Mouse (Mus musculus): ENCODE data around the gene Abhd6.

Gene Abhd6
- long read RNA-seq, experiment 1, transcript Abhd6-201 (9 exons, 1,401 nt), result minor isoform, 10 of 173 reads
- long read RNA-seq, experiment 1, transcript Abhd6-202 (9 exons, 2,226 nt), result major isoform, 121 of 173 reads
- long read RNA-seq, experiment 1, partial matches to known transcripts, result 21 of 173 reads
- long read RNA-seq, experiment 1, other reads (novel, unspliced or antisense), result 17 of 173 reads
- long read RNA-seq, experiment 2, transcript Abhd6-202 (9 exons, 2,226 nt), result major isoform, 132 of 165 reads
- long read RNA-seq, experiment 2, transcript Abhd6-203 (8 exons, 1,958 nt), result minor isoform, 6 of 165 reads
- long read RNA-seq, experiment 2, transcript Abhd6-201 (9 exons, 1,401 nt), result minor isoform, 6 of 165 reads
- long read RNA-seq, experiment 2, partial matches to known transcripts, result 12 of 165 reads
- long read RNA-seq, experiment 2, other reads (novel, unspliced or antisense), result 9 of 165 reads

GRCm38 (mm10) chr14:8002432-8003092, at the start of gene Abhd6:
Gene Abhd6, plus strand, starts transcription at chr14:8002902.
- intact Hi-C loops (cut with DNase I), result no loop called here

GRCm38 (mm10) chr14:7954071-7954471, 48.6 kb upstream of the Abhd6 start:
- intact Hi-C loops (cut with DNase I), result no loop called here

- intact Hi-C loops (cut with DNase I), result no loop called here
Measured at GRCm38 (mm10) chr14:7956427-7956826, 46.3 kb upstream of the Abhd6 start.

- intact Hi-C loops (cut with DNase I), result no loop called here
Measured at GRCm38 (mm10) chr14:7957049-7957448, 45.7 kb upstream of the Abhd6 start, which contains the start of gene Gm45521. Gene Gm45521, plus strand, starts transcription at chr14:7957288.

- intact Hi-C loops (cut with DNase I), result loop anchor here (10.0 kb wide), 1 partner anchor 84 kb away; no protein-coding TSS in a partner anchor
Measured at GRCm38 (mm10) chr14:7960616-7961015, 42.1 kb upstream of the Abhd6 start.

GRCm38 (mm10) chr14:7961714-7962113, 41.0 kb upstream of the Abhd6 start:
- intact Hi-C loops (cut with DNase I), result loop anchor here (10.0 kb wide), 1 partner anchor 83 kb away; no protein-coding TSS in a partner anchor

- intact Hi-C loops (cut with DNase I), result loop anchor here (10.0 kb wide), 1 partner anchor 82 kb away; no protein-coding TSS in a partner anchor
Measured at GRCm38 (mm10) chr14:7962626-7963025, 40.1 kb upstream of the Abhd6 start.

- intact Hi-C loops (cut with DNase I), result loop anchor here (10.0 kb wide), 1 partner anchor 82 kb away; no protein-coding TSS in a partner anchor
Measured at GRCm38 (mm10) chr14:7963160-7963559, 39.5 kb upstream of the Abhd6 start.

- intact Hi-C loops (cut with DNase I), result loop anchor here (1.0 to 10.0 kb wide), 2 partner anchors 32 to 80 kb away; no protein-coding TSS in a partner anchor
Measured at GRCm38 (mm10) chr14:7964219-7964889, 38.3 kb upstream of the Abhd6 start.

- intact Hi-C loops (cut with DNase I), result no loop called here
Measured at GRCm38 (mm10) chr14:7971889-7972493, 30.7 kb upstream of the Abhd6 start.

GRCm38 (mm10) chr14:7974643-7975042, 28.1 kb upstream of the Abhd6 start:
- intact Hi-C loops (cut with DNase I), result no loop called here

GRCm38 (mm10) chr14:7975177-7975576, 27.5 kb upstream of the Abhd6 start:
- intact Hi-C loops (cut with DNase I), result no loop called here

GRCm38 (mm10) chr14:7977471-7977870, 25.2 kb upstream of the Abhd6 start:
- intact Hi-C loops (cut with DNase I), result no loop called here

GRCm38 (mm10) chr14:7978183-7978582, 24.5 kb upstream of the Abhd6 start:
- intact Hi-C loops (cut with DNase I), result no loop called here

- intact Hi-C loops (cut with DNase I), result no loop called here
Measured at GRCm38 (mm10) chr14:7981226-7981625, 21.5 kb upstream of the Abhd6 start.

- intact Hi-C loops (cut with DNase I), result no loop called here
Measured at GRCm38 (mm10) chr14:7986913-7987312, 15.8 kb upstream of the Abhd6 start.

- intact Hi-C loops (cut with DNase I), result no loop called here
Measured at GRCm38 (mm10) chr14:7989371-7989770, 13.3 kb upstream of the Abhd6 start.

GRCm38 (mm10) chr14:7989961-7990360, 12.7 kb upstream of the Abhd6 start:
- intact Hi-C loops (cut with DNase I), result no loop called here

- intact Hi-C loops (cut with DNase I), result no loop called here
Measured at GRCm38 (mm10) chr14:7991108-7991776, 11.5 kb upstream of the Abhd6 start.

- intact Hi-C loops (cut with DNase I), result no loop called here
Measured at GRCm38 (mm10) chr14:7992158-7992557, 10.5 kb upstream of the Abhd6 start.

Data from adrenal gland (tissue).